Mouse (Mus musculus) right cerebral cortex, adult 2 months (tissue): ENCODE data around the gene Tfpi.
"Not testable (repeated sequence)": the region's sequence is repeated elsewhere in the genome, so short reads cannot be mapped to it uniquely, and the experiment has no call there.

Experiments
- DNase-seq, 2 experiments: peaks; one replicate each; pipeline ENCODE4 v3.0.0; 2021 to 2022; ENCODE audit warnings: low spot score in 2 of 2

The Tfpi gene

DNA sequence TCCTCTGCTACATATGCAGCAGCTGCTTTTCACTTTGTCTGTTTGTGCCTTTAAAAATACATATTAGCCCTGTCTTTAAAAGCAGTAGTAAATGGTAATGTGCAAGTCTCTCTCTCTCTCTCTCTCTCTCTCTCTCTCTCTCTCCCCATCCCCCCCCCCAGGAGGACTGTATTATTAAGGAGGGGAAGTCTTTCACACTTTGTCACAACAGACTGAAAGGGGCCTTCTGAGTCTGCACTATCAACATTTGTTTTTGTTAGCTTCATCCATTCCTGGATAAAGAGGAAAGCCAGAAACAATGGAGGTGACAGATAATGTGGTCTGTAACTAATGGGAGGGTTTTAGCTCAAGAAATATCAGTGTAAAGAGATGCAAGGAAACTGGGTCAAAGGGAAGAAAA, 87.5 kb downstream of the Tfpi start:
- DNase-seq: no peak

- DNase-seq: not testable (repeated sequence)
Observed at GRCm38 (mm10) chr2:84388537-84388936, 88.0 kb downstream of the Tfpi start.

DNA sequence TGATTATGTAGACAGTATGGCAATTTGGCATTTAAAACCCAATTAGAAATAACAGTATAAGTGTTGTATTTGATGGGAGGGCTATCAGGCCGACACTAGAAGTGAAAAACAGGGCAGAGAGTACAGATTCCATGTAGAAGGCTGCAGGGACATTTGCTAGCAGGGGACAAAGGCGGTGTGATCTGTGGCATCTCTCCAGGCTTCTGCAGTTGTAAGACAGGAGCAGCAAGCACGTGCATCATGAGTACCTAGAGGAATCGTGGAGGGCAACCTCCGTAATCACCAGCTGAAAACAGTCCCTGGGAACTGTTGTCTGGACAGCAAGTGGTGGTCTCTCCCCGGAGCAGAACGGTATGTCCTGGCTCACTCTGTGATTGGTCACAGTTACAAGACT, 88.6 kb downstream of the Tfpi start:
- no peak for DNase-seq

- no peak for DNase-seq
Observed at GRCm38 (mm10) chr2:84387394-84388022, 89.1 kb downstream of the Tfpi start.

- DNase-seq: no peak
Observed at GRCm38 (mm10) chr2:84386563-84387393, 89.8 kb downstream of the Tfpi start.

GRCm38 (mm10) chr2:84384911-84385693, 91.5 kb downstream of the Tfpi start:
- no peak for DNase-seq

DNA sequence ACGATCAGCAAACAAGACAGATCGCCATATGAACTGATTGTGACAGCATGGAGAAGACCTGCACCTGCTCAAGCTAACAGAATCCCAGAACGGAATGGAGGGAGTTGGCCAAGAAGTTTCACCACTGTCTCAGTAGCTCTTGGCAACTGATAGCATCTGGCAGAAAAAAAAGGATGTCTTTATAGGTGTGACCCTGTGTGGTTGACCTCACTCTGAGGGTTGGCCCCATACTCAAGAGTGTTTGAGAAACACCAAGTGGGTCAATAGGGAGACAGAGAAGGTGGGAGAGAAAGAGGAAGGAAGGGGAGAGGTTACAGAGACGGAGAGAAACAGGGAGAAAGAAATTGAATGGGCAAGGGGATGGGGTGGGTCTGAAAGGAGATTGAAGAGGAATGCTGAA, 92.7 kb downstream of the Tfpi start:
- DNase-seq: no peak
